Mouse (Mus musculus) hindbrain, embryonic 13.5 days (tissue): ENCODE data around the gene Rcan1. TPM values are rescaled to one million over a fixed set of nuclear protein-coding genes. Genes with fewer than 3 reads are reported as not detected.
A peak's percentile ranks its signal among the peaks of the same experiment; 100 is the strongest.
"Not testable (repeated sequence)": the region's sequence is repeated elsewhere in the genome, so short reads cannot be mapped to it uniquely, and the experiment has no call there.

Source experiments
- ATAC-seq: fragments of 200-750 bp; cut with Nextera tagmentation; 2 replicates; pipeline ENCODE4 v1.8.0; 2017; ENCODE audit warnings: moderate TSS enrichment; ENCODE audit not compliant: low FRiP score
- H3K27ac ChIP-seq: fragments of 300-500 bp; sonication (generic); 2 replicates; pipeline ENCODE4 v1.5.1; 2015; ENCODE audit warnings: inconsistent platforms, mild to moderate bottlenecking, moderate library complexity
- H3K27me3 ChIP-seq: fragments of 300-500 bp; sonication (generic); 2 replicates; pipeline ENCODE4 v1.6.1; 2015; ENCODE audit warnings: mild to moderate bottlenecking, inconsistent platforms
- H3K36me3 ChIP-seq: fragments of 300-500 bp; sonication (generic); 2 replicates; pipeline ENCODE4 v1.6.1; 2015; ENCODE audit warnings: mild to moderate bottlenecking, inconsistent platforms
- H3K4me1 ChIP-seq: fragments of 300-500 bp; sonication (generic); replicated peaks from 2 replicates; pipeline ENCODE4 v1.6.1; 2015; ENCODE audit warnings: inconsistent platforms
- H3K4me2 ChIP-seq: fragments of 300-500 bp; sonication (generic); 2 replicates; pipeline ENCODE4 v1.6.1; 2015; ENCODE audit warnings: inconsistent platforms, mild to moderate bottlenecking, moderate library complexity
- H3K4me3 ChIP-seq: fragments of 300-500 bp; sonication (generic); 2 replicates; pipeline ENCODE4 v1.5.1; 2015; ENCODE audit warnings: mild to moderate bottlenecking, inconsistent platforms
- H3K9ac ChIP-seq: fragments of 300-500 bp; sonication (generic); 2 replicates; pipeline ENCODE4 v1.6.1; 2015; ENCODE audit warnings: mild to moderate bottlenecking, inconsistent platforms
- H3K9me3 ChIP-seq: fragments of 300-500 bp; sonication (generic); 2 replicates; pipeline ENCODE4 v1.6.1; 2016; ENCODE audit warnings: inconsistent platforms
- WGBS: fragments of 180-500 bp; shearing (Covaris S2); methylation state at CpG from one replicate; pipeline ENCODE4 v1.1.7; 2015; 5-methylcytosine and 5-hydroxymethylcytosine counted together
- polyA plus RNA-seq: library from polyadenylated mRNA; unstranded; fragments of >200 nt; fragmentation: Nextera tagmentation; extraction: Ambion mirVana; gene quantifications from 2 replicates; pipeline ENCODE4 v1.2.1, GENCODE M21; 2015

Gene Rcan1
- polyA plus RNA-seq, 1 experiment from 2014 or later, result 56.5 TPM

GRCm38 (mm10) chr16:92425875-92426274 is 44.8 kb downstream of the Rcan1 start:
- ATAC-seq, result no peak
- Histone ChIP-seq H3K27ac (no peak overlapping the region), H3K9me3 (no peaks in the 10 kb centered on the region), H3K27me3 (no peaks in the 10 kb centered on the region), H3K4me2 (no peak overlapping the region), H3K4me1 (peaks cover 55% of the 10 kb centered on the region), H3K4me3 (no peak overlapping the region), H3K36me3 (no peaks in the 10 kb centered on the region), H3K9ac (no peak overlapping the region)
- WGBS, result 60% methylated on average over 11 of the region's 11 CpGs

- WGBS, result 59% methylated on average over 10 of the region's 10 CpGs
- H3K4me1 ChIP-seq, result peaks cover 46% of the 10 kb centered on the region
- no peaks in the 10 kb centered on the region for H3K9me3 ChIP-seq
- H3K9ac ChIP-seq, result no peak overlapping the region
- H3K27me3 ChIP-seq, result no peaks in the 10 kb centered on the region
- no peaks in the 10 kb centered on the region for H3K36me3 ChIP-seq
- no peak overlapping the region for H3K4me3 ChIP-seq
- ATAC-seq, result no peak
- no peak overlapping the region for H3K4me2 ChIP-seq
- no peak overlapping the region for H3K27ac ChIP-seq
Observed at GRCm38 (mm10) chr16:92423363-92423762, 47.3 kb downstream of the Rcan1 start.

GRCm38 (mm10) chr16:92422435-92423362 is 48.0 kb downstream of the Rcan1 start:
- no peaks in the 10 kb centered on the region for H3K27me3 ChIP-seq
- H3K27ac ChIP-seq, result no peak overlapping the region
- peaks cover 2% of the 10 kb centered on the region for H3K36me3 ChIP-seq
- H3K4me2 ChIP-seq, result no peak overlapping the region
- 84% methylated on average over 13 of the region's 13 CpGs for WGBS
- no peaks in the 10 kb centered on the region; the same call in 1 of the 2 replicates for H3K9me3 ChIP-seq
- H3K4me3 ChIP-seq, result no peak overlapping the region
- H3K9ac ChIP-seq, result no peak overlapping the region
- peaks cover 41% of the 10 kb centered on the region for H3K4me1 ChIP-seq
- no peak for ATAC-seq

GRCm38 (mm10) chr16:92421147-92421934 is 49.3 kb downstream of the Rcan1 start:
- Histone ChIP-seq H3K4me2 (no peak overlapping the region), H3K9ac (no peak overlapping the region), H3K4me3 (no peak overlapping the region), H3K27me3 (no peaks in the 10 kb centered on the region), H3K4me1 (peaks cover 30% of the 10 kb centered on the region), H3K9me3 (no peaks in the 10 kb centered on the region; the same call in 1 of the 2 replicates), H3K36me3 (peaks cover 6% of the 10 kb centered on the region), H3K27ac (no peak overlapping the region)
- whole genome bisulfite sequencing, result 68% methylated on average over 13 of the region's 13 CpGs
- no peak for ATAC-seq

- H3K4me2 ChIP-seq, result no peak overlapping the region
- no peak overlapping the region for H3K27ac ChIP-seq
- no peaks in the 10 kb centered on the region; the same call in 1 of the 2 replicates for H3K9me3 ChIP-seq
- WGBS, result 93% methylated on average over 5 of the region's 5 CpGs
- H3K27me3 ChIP-seq, result no peaks in the 10 kb centered on the region
- H3K4me3 ChIP-seq, result no peak overlapping the region
- no peak overlapping the region for H3K9ac ChIP-seq
- H3K4me1 ChIP-seq, result peaks cover 23% of the 10 kb centered on the region
- peaks cover 6% of the 10 kb centered on the region for H3K36me3 ChIP-seq
- no peak for ATAC-seq
Observed at GRCm38 (mm10) chr16:92420641-92421040, 50.0 kb downstream of the Rcan1 start.

GRCm38 (mm10) chr16:92419099-92419498 is 51.6 kb downstream of the Rcan1 start:
- Histone ChIP-seq H3K9ac (no peak overlapping the region), H3K4me3 (no peak overlapping the region), H3K9me3 (no peaks in the 10 kb centered on the region; the same call in 1 of the 2 replicates), H3K27ac (no peak overlapping the region), H3K4me2 (no peak overlapping the region), H3K27me3 (no peaks in the 10 kb centered on the region), H3K36me3 (peaks cover 6% of the 10 kb centered on the region), H3K4me1 (peaks cover 23% of the 10 kb centered on the region)
- no peak for ATAC-seq
- 96% methylated on average over 12 of the region's 12 CpGs for WGBS

- 95% methylated on average over 2 of the region's 2 CpGs for WGBS
- peaks cover 21% of the 10 kb centered on the region for H3K4me1 ChIP-seq
- H3K9me3 ChIP-seq, result no peaks in the 10 kb centered on the region; the same call in 1 of the 2 replicates
- no peak overlapping the region for H3K9ac ChIP-seq
- no peak for ATAC-seq
- H3K4me2 ChIP-seq, result no peak overlapping the region
- H3K27ac ChIP-seq, result no peak overlapping the region
- peaks cover 6% of the 10 kb centered on the region for H3K36me3 ChIP-seq
- no peaks in the 10 kb centered on the region for H3K27me3 ChIP-seq
- H3K4me3 ChIP-seq, result no peak overlapping the region
Observed at GRCm38 (mm10) chr16:92417267-92417666, 53.4 kb downstream of the Rcan1 start.

- Histone ChIP-seq H3K27me3 (no peaks in the 10 kb centered on the region), H3K4me2 (no peak overlapping the region), H3K9me3 (no peaks in the 10 kb centered on the region; the same call in 1 of the 2 replicates), H3K9ac (no peak overlapping the region), H3K27ac (no peak overlapping the region), H3K4me1 (peaks cover 26% of the 10 kb centered on the region), H3K4me3 (no peak overlapping the region), H3K36me3 (peaks cover 6% of the 10 kb centered on the region)
- no peak for ATAC-seq
- 43% methylated on average over 7 of the region's 7 CpGs for WGBS
Observed at GRCm38 (mm10) chr16:92415702-92416118, 55.0 kb downstream of the Rcan1 start.

- not testable (repeated sequence) for H3K27me3 ChIP-seq, ATAC-seq, H3K4me2 ChIP-seq, H3K27ac ChIP-seq, H3K4me3 ChIP-seq, H3K36me3 ChIP-seq, H3K9me3 ChIP-seq, H3K9ac ChIP-seq
- WGBS, result 59% methylated on average over 6 of the region's 6 CpGs
- H3K4me1 ChIP-seq, result peaks cover 26% of the 10 kb centered on the region
Observed at GRCm38 (mm10) chr16:92415038-92415437, 55.6 kb downstream of the Rcan1 start.

- Histone ChIP-seq H3K4me3 (no peak overlapping the region), H3K27ac (peak overlapping the region; percentile 56), H3K27me3 (no peaks in the 10 kb centered on the region), H3K4me2 (no peak overlapping the region), H3K9ac (peak overlapping the region; percentile 30; the same call in 1 of the 2 replicates), H3K9me3 (no peaks in the 10 kb centered on the region; the same call in 1 of the 2 replicates), H3K4me1 (peaks cover 26% of the 10 kb centered on the region), H3K36me3 (peaks cover 5% of the 10 kb centered on the region)
- no peak for ATAC-seq
- 12% methylated on average over 7 of the region's 7 CpGs for WGBS
Observed at GRCm38 (mm10) chr16:92412888-92413287, 57.8 kb downstream of the Rcan1 start.

- no peaks in the 10 kb centered on the region for H3K9me3 ChIP-seq
- peak; percentile 46; the same call in 1 of the 2 replicates for ATAC-seq
- H3K4me2 ChIP-seq, result no peak overlapping the region
- peaks cover 26% of the 10 kb centered on the region for H3K4me1 ChIP-seq
- no peak overlapping the region for H3K4me3 ChIP-seq
- no peaks in the 10 kb centered on the region for H3K36me3 ChIP-seq
- no peaks in the 10 kb centered on the region for H3K27me3 ChIP-seq
- H3K27ac ChIP-seq, result no peak overlapping the region
- H3K9ac ChIP-seq, result no peak overlapping the region
- 74% methylated on average over 19 of the region's 19 CpGs for WGBS
Observed at GRCm38 (mm10) chr16:92411981-92412706, 58.5 kb downstream of the Rcan1 start.

GRCm38 (mm10) chr16:92410344-92410743 is 60.3 kb downstream of the Rcan1 start:
- H3K9me3 ChIP-seq, result no peaks in the 10 kb centered on the region
- no peak overlapping the region for H3K4me2 ChIP-seq
- no peaks in the 10 kb centered on the region for H3K36me3 ChIP-seq
- ATAC-seq, result no peak
- H3K9ac ChIP-seq, result no peak overlapping the region
- H3K27me3 ChIP-seq, result no peaks in the 10 kb centered on the region
- H3K27ac ChIP-seq, result no peak overlapping the region
- WGBS, result 79% methylated on average over 2 of the region's 2 CpGs
- no peak overlapping the region for H3K4me3 ChIP-seq
- peaks cover 26% of the 10 kb centered on the region for H3K4me1 ChIP-seq
